Comparison of ENCODE assay signal across 9 mouse cellular contexts in the genomic region with DNA sequence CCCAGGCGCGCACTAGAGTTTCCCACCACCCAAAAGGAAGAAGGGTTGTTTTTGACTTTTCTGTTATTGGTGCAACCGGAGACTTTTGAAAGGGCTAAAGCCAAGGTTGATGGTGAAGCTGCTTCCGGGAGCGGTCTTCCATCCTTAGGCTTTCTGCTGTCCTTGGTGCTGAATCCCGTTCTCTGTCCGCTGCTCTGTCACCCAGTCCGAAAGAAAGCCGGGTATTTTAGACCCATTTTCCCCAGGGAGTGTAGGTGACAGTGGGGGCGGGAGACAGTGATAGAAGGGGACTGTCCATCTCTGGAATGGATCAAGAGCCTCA. TPM values are rescaled to one million over a fixed set of nuclear protein-coding genes. Genes with fewer than 3 reads are reported as not detected.
DNase-seq lines count a peak whose midpoint lies in the region; ATAC-seq lines count a peak whose summit lies in the region.
"Had no signal": no experiment of that assay in that cellular context is flagged by ENCODE, and none has a peak within 500 bp of the region (broad histone marks: within the 10 kb centered on the region; RNA-seq: fewer than 3 reads in every experiment).

No protein-coding gene starts in this region.

- no peaks in the 10 kb centered on the region for H3K36me3 ChIP-seq in hindbrain, embryonic 12.5 days
- no peaks in the 10 kb centered on the region for H3K36me3 ChIP-seq in limb, embryonic 15.5 days
- H3K36me3 ChIP-seq in neural tube, embryonic 13.5 days, result no peaks in the 10 kb centered on the region

- no peak overlapping the region for H3K27ac ChIP-seq in hindbrain, embryonic 12.5 days
- no peak overlapping the region for H3K27ac ChIP-seq in limb, embryonic 15.5 days
- no peak overlapping the region for H3K27ac ChIP-seq in neural tube, embryonic 13.5 days (replicated peaks)
- H3K27ac ChIP-seq: macrophage had no signal

- peak overlapping the region; percentile 59 for H3K4me3 ChIP-seq in hindbrain, embryonic 12.5 days
- peak overlapping the region; percentile 29; the same call in 1 of the 2 replicates for H3K4me3 ChIP-seq in limb, embryonic 15.5 days
- H3K4me3 ChIP-seq in neural tube, embryonic 13.5 days, result peak overlapping the region; percentile 52

- peaks cover 16% of the 10 kb centered on the region for H3K4me1 ChIP-seq in hindbrain, embryonic 12.5 days
- peaks cover 10% of the 10 kb centered on the region for H3K4me1 ChIP-seq in limb, embryonic 15.5 days
- peaks cover 27% of the 10 kb centered on the region for H3K4me1 ChIP-seq in neural tube, embryonic 13.5 days (replicated peaks)

- H3K4me2 ChIP-seq in hindbrain, embryonic 12.5 days (replicated peaks), result peak overlapping the region; percentile 96
- peak overlapping the region; percentile 62 for H3K4me2 ChIP-seq in limb, embryonic 15.5 days
- peak overlapping the region; percentile 85 for H3K4me2 ChIP-seq in neural tube, embryonic 13.5 days

- no peak for ATAC-seq in hindbrain, embryonic 12.5 days (ENCODE audit: low FRiP score)
- no peak for ATAC-seq in limb, embryonic 15.5 days (ENCODE audit: insufficient number of reproducible peaks, low FRiP score, low TSS enrichment, low read depth)
- no peak for ATAC-seq in neural tube, embryonic 13.5 days (ENCODE audit: low read depth)

- peak; percentile 9 for DNase-seq in thymus, postnatal 0 days (ENCODE audit: low spot score)
- DNase-seq in thymus, postnatal 10 days (ENCODE audit: low spot score in 2 of 2), result no peak
- peak; percentile 67 for DNase-seq in embryo, embryonic 11.5 days (ENCODE audit: low read depth, low spot score)
- no peak for DNase-seq in left cerebral cortex, adult 11 months (ENCODE audit: low spot score)
- DNase-seq in layer of hippocampus, adult 9-11 months, result no peak

- H3K27me3 ChIP-seq in hindbrain, embryonic 12.5 days, result peaks cover 46% of the 10 kb centered on the region
- peaks cover 49% of the 10 kb centered on the region for H3K27me3 ChIP-seq in limb, embryonic 15.5 days
- H3K27me3 ChIP-seq in neural tube, embryonic 13.5 days, result peaks cover 67% of the 10 kb centered on the region

- H3K9me3 ChIP-seq in hindbrain, embryonic 12.5 days (replicated peaks), result no peaks in the 10 kb centered on the region
- H3K9me3 ChIP-seq in limb, embryonic 15.5 days, result no peaks in the 10 kb centered on the region; the same call in 1 of the 2 replicates
- H3K9me3 ChIP-seq in neural tube, embryonic 13.5 days, result no peaks in the 10 kb centered on the region

- 2% methylated on average over 10 of the region's 10 CpGs for WGBS in hindbrain, embryonic 12.5 days
- WGBS in limb, embryonic 15.5 days, result 3% methylated on average over 10 of the region's 10 CpGs
- 1% methylated on average over 10 of the region's 10 CpGs for WGBS in neural tube, embryonic 13.5 days

- H3K9ac ChIP-seq in hindbrain, embryonic 12.5 days, result no peak overlapping the region
- H3K9ac ChIP-seq in limb, embryonic 15.5 days, result no peak overlapping the region
- H3K9ac ChIP-seq in neural tube, embryonic 13.5 days, result 0 out of 2 replicates have a peak overlapping the region, but pooled peaks have one; percentile 74

RNA-seq across cellular contexts. Expression of a gene that starts 0.6 kb away (rescaled TPM):
- polyA plus RNA-seq in thymus, postnatal 0 days (2015; fragmentation: Nextera tagmentation; extraction: Ambion mirVana), result 0.05 TPM in 1 of 2 replicates, not detected in the other
- polyA plus RNA-seq in hindbrain, embryonic 12.5 days (2016; fragmentation: Nextera tagmentation; extraction: Ambion mirVana), result 1.3 and 1.4 TPM in 2 replicates
- polyA plus RNA-seq in limb, embryonic 15.5 days (2015; fragmentation: Nextera tagmentation; extraction: Ambion mirVana), result 0.06 TPM in 1 of 2 replicates, not detected in the other
- polyA plus RNA-seq in neural tube, embryonic 13.5 days (2015; fragmentation: Nextera tagmentation; extraction: Ambion mirVana), result 3.0 and 3.3 TPM in 2 replicates
- polyA plus RNA-seq: macrophage had no signal

Comparison
In these comparisons a context has a peak if more than half of its experiments do, and no peak if none do; other contexts are left out.
1. DNase-seq: peak in thymus, postnatal 0 days (single experiment) and embryo, embryonic 11.5 days (single experiment); none in thymus, postnatal 10 days (0 of 2), left cerebral cortex, adult 11 months (single experiment) and layer of hippocampus, adult 9-11 months (single experiment).
2. Peak in every context shown above with its lines, with median percentiles within 50 percentile points of each other: H3K4me2 ChIP-seq and H3K4me3 ChIP-seq.